Mouse (Mus musculus): ENCODE data around the gene Sod1.

Sod1 gene

GRCm38 (mm10) chr16:90220026-90220891, at the start of gene Sod1:
TSS of gene Sod1 (plus strand) at chr16:90220754.
- DNase-seq: peak; percentile 97

DNA sequence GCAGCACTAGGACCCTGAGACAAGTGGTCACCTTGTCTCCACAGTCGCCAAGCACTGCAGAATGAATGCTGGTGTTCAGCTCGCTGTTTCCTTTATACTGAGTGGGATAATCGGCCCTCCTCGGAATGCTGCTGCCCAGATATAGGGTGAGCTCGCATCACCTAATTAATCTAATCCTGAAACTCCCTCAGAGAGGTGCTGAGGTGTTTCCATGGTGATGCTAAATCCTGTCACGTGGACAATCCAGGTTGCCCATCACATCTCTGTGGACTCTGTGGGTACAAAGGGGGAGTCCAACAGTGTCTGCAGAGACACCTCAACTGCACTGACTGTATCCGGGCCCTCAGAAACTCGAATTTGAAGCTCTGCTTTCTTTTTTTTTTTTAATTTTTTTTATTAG, 49.1 kb upstream of the Sod1 start:
- DNase-seq: no peak

DNA sequence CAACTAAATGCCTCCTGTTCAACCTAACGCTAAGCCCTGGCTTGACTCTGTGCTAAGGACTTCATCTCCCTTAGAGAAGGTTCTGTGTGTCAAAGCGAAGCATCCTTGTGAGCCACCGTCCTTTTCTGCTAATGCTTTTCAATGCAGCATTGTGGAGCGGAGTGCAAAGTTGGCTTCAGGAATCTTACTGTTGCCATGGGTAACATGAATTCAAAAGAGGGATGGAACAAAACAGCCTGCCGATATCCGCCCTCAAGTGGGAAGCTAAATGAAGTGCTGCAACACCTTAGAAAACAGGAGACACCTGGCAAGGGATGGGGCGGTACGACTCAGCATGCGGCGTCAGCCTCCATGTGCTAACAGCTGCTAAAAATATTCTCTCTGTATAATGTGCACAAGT, 44.1 kb upstream of the Sod1 start:
- no peak for DNase-seq

- DNase-seq: peak; percentile 67
These were observed 43.1 kb upstream of the Sod1 start for GRCm38 (mm10) chr16:90177425-90177824.

DNA sequence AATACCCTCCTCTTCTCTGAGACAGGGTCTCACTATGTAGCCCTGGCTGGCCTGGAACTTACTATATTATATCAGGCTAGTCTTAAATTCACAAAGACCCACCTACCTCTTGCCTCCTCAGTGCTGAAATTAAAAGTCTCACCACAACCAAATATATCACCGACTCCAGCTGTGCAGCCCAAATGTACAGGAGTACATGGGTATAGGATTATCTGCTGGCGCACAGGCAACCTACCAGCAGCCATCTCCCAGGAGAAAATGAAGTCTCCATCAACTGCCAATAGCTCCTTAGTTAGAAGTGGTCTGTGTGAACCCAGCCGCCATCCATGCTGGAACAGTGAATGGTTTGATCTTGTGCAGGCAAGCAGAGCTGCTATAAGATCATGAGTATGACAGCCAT, 42.1 kb upstream of the Sod1 start:
- DNase-seq: no peak

DNA sequence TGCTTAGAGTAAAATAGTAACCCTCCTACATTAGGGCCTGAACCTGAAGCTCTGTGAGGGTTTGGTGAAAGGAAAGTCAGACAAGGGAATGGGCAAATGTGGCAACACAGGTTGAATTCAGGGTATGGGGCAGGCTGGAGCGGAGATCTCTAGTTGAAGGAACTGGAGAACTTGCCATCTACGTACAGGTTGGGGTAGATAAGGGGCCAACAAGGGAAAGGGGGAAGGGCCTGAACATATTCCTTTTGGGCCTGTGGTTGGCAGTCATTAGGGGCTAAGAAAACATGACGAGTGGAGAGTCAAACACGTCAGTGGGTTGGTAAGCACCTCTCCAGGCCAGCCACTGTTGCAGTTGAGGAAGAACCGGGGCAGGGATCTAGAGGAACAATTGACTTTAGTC, 40.7 kb upstream of the Sod1 start:
- DNase-seq: no peak

DNA sequence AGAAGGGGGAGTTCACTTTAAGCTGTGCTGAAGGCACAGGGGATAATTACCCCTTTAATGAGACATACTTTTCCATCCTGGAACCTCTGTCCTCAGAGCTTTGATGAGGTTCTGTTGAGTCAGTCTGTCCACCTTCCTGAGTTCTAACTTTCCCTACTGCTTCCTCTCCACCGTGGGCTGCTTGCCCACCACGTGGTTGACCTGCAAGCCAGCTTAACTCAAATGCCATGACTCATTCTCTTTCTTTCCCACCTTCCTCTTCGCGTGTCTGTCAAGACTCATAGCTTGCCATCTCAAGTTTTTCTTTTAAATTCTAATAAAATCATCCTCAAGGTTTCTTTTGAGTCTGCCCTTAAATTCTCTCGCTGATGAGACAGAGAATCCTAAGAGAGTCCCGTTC, 39.6 kb upstream of the Sod1 start:
- DNase-seq: no peak

DNA sequence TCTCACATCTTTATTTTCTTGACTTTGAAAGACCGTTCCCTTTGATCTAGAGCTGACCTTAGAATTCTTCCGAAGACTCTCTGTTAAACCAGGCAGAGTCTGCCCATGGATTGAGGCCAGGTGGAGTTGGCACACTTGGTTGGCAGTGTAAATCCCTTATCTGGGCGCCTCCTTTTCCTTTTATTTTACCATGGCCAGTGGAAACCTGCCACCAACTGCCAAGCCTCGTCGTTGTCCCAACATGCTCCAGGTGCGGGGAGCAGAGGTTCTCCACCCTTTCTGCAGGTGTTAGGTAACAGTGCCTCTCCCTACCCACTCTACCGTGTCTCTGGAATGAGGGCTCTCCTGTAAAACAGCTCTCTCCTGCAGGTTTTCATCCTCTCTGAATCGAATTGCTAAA, 38.9 kb upstream of the Sod1 start:
- peak; percentile 68 for DNase-seq

DNA sequence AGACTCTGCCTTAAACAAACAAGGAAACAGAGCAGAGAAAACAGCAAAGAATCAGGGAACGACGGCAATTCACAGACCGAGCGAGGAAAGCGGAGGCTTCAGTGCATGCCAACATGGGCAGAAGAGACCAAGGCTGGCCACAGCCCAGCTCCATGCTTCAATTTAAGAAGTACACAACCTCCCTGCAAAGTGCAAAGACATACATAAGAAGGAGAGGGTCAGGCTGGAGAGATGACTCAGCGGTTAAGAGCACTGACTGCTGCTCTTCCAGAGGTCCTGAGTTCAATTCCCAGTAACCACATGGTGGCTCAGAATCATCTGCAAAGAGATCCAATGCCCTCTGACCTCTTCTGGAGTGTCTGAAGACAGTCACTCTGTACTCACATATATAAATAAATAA, 36.4 kb upstream of the Sod1 start:
- DNase-seq: no peak

DNA sequence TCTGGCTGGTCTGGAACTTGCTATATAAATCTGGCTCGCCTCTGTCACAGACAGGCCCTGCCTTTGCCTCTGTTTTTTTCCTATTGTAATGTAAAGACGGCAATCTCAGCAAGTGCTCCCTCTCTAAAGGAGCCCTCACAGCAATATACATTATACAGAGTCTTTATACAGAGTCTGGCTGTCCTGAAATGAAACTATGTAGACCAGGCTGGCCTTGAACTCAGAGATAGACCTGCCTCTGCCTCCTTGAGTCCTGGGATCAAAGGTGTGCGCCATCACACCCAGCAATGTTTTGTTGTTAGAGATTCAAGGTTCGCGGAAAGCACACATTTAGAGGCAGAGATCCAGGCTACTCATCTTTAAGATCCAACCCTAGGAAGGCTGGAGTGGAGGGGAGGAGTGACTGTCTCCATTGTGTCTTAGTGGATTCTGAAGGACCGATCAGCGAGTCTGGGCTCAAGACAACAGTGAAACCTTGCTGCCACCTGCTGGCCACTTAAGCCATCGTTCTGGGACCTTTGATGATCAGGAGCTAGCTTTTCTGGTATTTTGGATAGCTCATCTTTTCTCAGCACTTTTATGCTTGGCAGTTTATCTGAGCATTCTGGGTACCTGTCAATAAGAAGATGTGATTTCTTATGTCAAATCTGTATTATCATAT, 34.5 kb upstream of the Sod1 start:
- peak; percentile 93 for DNase-seq

DNA sequence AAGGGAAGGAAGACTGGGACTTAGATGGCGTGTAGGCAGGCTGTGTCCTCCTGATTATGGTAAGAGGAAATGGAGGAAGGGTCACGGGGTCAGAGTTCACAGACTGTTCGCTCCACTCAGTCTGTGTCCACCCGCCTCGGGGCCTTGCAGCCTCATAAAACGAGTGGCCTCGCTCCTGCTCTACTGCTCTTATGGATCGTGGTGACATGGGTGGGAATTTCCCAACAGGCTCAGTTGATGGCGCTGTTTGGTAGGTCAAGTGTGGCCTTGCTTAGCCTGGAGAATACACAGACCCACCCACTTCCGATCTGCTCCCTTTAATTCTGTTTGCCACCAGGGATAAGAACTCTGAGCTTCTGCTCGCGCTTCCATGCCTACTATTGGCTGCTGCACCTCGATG, 33.1 kb upstream of the Sod1 start:
- peak; percentile 86 for DNase-seq

GRCm38 (mm10) chr16:90191289-90191688, 29.3 kb upstream of the Sod1 start:
- no peak for DNase-seq

DNA sequence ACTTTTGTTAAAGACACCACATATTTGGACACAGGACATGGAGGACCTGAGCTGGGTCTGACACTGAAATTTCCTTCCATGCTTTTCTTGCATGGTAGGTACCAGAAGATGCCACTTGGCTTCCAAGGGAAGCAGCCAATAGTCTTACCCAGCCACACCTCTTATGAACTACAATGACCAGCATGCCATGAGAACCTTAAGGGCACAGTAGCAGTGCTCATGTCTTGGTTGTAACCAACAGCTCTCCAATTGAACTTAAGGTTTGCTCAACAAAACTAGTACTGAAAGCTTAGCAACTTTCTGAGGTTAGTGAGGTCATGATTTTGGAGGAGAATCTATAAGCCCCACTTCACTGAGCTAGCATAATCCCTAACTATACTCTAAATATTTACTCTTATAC, 26.8 kb upstream of the Sod1 start:
- DNase-seq: no peak

DNA sequence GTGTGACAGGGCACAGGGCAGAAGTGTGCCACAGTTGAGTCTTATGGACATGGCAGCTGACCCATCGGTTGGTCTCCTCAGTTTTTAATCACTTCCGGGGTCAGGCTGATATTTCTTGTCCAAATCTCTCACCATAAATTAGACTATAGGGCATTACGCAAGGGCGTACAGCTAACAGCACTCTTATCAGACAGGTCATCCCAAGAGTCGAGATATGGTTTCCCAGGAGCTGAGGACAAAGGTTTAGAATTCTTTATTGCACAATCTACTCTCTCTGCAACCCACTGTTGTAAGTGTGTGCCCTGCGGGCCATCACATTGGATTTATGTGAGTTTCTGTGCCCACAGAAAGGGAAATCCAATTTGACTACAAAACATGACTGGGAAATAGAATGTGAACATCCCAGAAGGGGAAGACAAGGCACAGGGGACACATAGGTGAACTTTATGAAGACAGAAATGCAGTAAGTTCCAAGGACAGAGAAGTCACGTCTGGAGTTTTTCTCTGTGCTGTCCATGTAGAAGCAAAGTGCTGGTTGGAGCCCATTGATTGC, 23.8 kb upstream of the Sod1 start:
- no peak for DNase-seq

GRCm38 (mm10) chr16:90197337-90197973, 23.1 kb upstream of the Sod1 start:
- DNase-seq: peak; percentile 87

DNA sequence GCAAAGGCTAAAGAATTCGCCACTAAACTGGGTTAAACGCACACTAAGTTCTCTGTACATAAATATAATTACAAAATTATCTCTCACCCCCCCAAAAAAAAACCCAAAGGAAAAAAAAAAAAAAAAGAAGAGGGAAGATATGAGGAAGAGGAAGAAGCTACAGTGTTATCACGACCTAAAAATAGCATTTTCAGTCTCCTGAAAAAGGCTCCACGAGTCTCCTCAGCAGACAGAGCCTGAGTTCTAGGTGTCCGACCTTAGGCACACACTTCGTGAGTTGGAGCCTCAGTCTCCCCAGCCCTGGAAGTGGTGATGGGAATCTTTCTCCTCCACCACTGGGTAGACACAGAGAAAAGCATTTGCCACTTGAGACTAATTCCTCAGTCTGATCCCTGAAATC, 21.9 kb upstream of the Sod1 start:
- DNase-seq: no peak

DNA sequence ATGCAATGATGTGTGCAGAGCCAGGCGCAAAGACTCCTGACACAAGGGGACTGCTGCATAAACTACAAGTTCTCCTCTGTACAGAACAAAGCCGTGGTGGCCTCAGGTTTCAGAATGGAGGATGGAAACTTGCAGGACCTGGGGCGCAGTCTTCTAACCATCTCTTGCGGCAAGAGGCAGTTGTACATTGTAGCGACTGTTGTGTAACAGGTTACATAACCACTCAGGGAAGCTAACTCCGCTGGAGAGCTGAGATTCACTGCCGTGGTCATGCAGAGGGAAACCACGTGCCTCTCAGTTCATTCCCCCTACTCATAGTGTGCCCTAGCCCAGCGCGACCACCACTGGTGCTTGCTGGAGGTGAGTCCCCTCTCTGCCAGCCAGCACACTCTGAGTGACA, 21.4 kb upstream of the Sod1 start:
- peak; percentile 76 for DNase-seq

- no peak for DNase-seq
These were observed 18.4 kb upstream of the Sod1 start for GRCm38 (mm10) chr16:90202140-90202539.

- DNase-seq: peak; percentile 86
These were observed 17.2 kb upstream of the Sod1 start for GRCm38 (mm10) chr16:90203226-90203962.

- DNase-seq: no peak
These were observed 15.7 kb upstream of the Sod1 start for GRCm38 (mm10) chr16:90204868-90205267.

GRCm38 (mm10) chr16:90208996-90209395, 11.6 kb upstream of the Sod1 start:
- no peak for DNase-seq

DNA sequence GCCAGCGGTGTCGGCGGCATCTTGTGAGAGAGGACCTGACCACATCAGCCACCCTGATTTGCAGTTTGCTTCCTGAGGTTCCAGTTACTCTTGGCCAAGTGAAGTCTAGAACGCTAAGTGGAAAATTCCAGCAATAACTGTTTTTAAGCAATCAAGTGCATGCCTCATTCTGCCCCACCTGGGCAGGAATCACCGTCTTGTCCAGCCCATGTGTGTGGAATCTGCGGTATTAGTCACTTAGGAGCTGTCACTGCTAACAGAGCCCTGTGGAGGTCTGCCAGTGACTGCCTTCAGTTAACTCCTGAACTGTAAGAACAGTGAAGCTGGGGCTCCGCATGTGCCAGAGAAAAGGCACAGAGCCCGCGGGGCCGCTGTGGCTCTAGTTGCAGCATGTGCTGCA, 9.8 kb upstream of the Sod1 start:
- DNase-seq: peak; percentile 43

DNA sequence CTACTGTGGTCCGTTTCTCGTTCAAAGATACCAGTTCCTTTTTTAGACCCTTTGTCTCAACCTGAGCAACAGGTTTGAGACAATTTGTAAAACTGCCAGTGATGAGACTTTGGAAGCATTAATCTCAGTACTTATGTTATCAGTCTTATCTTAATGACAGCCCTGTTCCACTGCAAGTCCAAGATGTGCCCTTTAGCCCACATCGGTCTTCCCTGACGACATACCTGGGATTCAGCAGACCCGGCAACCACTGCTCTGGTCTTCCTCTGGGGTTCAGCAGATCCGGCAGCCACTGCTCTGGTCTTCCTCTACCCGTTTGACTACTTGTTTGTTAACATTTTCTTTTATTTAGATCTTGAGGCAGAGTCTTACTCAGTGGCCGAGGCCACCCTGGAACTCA, 8.8 kb upstream of the Sod1 start:
- DNase-seq: no peak
